In the genomic region with DNA sequence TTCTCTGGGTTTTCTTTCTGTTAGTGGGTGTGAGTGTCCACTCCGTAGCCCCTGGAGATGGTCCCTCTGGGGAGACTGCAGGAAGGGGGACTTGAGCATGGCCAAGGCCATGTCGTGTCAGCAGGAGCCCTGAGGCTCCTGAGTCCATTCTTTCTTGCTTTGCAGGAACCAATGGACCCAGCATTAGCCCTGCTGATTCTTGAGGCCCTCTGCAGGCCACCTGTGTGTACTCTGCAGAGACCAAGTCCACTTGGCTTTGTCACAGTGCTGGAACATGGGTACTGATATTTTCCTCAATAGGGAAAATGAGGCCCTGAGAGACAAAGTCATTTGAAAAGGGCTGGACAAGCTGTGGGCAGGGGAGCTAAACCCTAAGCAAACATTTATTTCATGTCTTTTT, we compare ENCODE assay signal across 25 mouse cellular contexts. TPM values are rescaled to one million over a fixed set of nuclear protein-coding genes. Genes with fewer than 3 reads are reported as not detected.
DNase-seq lines count a peak whose midpoint lies in the region; ATAC-seq and TF ChIP-seq lines count a peak whose summit lies in the region.
"Had no signal": no experiment of that assay in that cellular context is flagged by ENCODE, and none has a peak within 500 bp of the region (broad histone marks: within the 10 kb centered on the region; RNA-seq: fewer than 3 reads in every experiment).

No protein-coding gene starts in this region.

- no peak for TF ChIP-seq POLR2A in heart, adult 2 months (IDR thresholded peaks at IDR 0.05; ENCODE audit: insufficient read depth, low read depth, low read length)
- TF ChIP-seq POLR2A in liver, adult 2 months (IDR thresholded peaks at IDR 0.05; ENCODE audit: extremely low read depth, insufficient read depth, low read length) = no peak
- no peak; the same call in 1 of the 2 replicates for TF ChIP-seq POLR2A in CH12.LX (IDR thresholded peaks at IDR 0.05; ENCODE audit: low read depth, low read length)
- no peak for TF ChIP-seq POLR2A in small intestine, adult 2 months (IDR thresholded peaks at IDR 0.05; ENCODE audit: low read depth, low read length)

- no peak for TF ChIP-seq EP300 in heart, adult 2 months (IDR thresholded peaks at IDR 0.05; ENCODE audit: insufficient read depth, low read depth, low read length)
- no peak for TF ChIP-seq EP300 in CH12.LX (IDR thresholded peaks at IDR 0.05; ENCODE audit: low read length)

- intact Hi-C loops in heart, adult 2 months (cut with DNase I) = no loop called here

- H3K9ac ChIP-seq in heart, adult 2 months (ENCODE audit: low read depth, low read length) = no peak overlapping the region
- no peak overlapping the region for H3K9ac ChIP-seq in liver, adult 2 months (ENCODE audit: low read depth, low read length)
- no peak overlapping the region; the same call in 1 of the 2 replicates for H3K9ac ChIP-seq in CH12.LX (ENCODE audit: insufficient read depth, low read depth)
- H3K9ac ChIP-seq in midbrain, embryonic 11.5 days (ENCODE audit: low read length) = no peak overlapping the region
- H3K9ac ChIP-seq: hindbrain, embryonic 12.5 days; liver, embryonic 13.5 days; lung, embryonic 15.5 days; midbrain, embryonic 12.5 days; neural tube, embryonic 15.5 days had no signal

- H3K27me3 ChIP-seq in heart, adult 2 months (ENCODE audit: control insufficient read depth, insufficient read depth, low read length) = no peaks in the 10 kb centered on the region
- H3K27me3 ChIP-seq in heart, embryonic 10.5 days (ENCODE audit: insufficient read depth, poor library complexity, severe bottlenecking) = no peaks in the 10 kb centered on the region
- no peaks in the 10 kb centered on the region for H3K27me3 ChIP-seq in liver, adult 2 months (ENCODE audit: control insufficient read depth, insufficient read depth, low read length)
- H3K27me3 ChIP-seq in CH12.LX (replicated peaks) = no peaks in the 10 kb centered on the region
- H3K27me3 ChIP-seq in small intestine, adult 2 months (ENCODE audit: control insufficient read depth, insufficient read depth, low read length) = no peaks in the 10 kb centered on the region
- peaks cover 5% of the 10 kb centered on the region; the same call in 1 of the 2 replicates for H3K27me3 ChIP-seq in midbrain, embryonic 11.5 days (ENCODE audit: control insufficient read depth, insufficient read depth, low read length)
- H3K27me3 ChIP-seq: hindbrain, embryonic 12.5 days; lung, embryonic 15.5 days; neural tube, embryonic 15.5 days had no signal

- peak overlapping the region; percentile 86 for H3K4me2 ChIP-seq in CH12.LX (ENCODE audit: insufficient read depth, low read depth, poor library complexity, severe bottlenecking)
- no peak overlapping the region for H3K4me2 ChIP-seq in midbrain, embryonic 11.5 days
- H3K4me2 ChIP-seq: hindbrain, embryonic 12.5 days; liver, embryonic 13.5 days; lung, embryonic 15.5 days; midbrain, embryonic 12.5 days; neural tube, embryonic 15.5 days had no signal

- no peaks in the 10 kb centered on the region for H3K79me2 ChIP-seq in heart, adult 2 months (replicated peaks; ENCODE audit: control insufficient read depth, insufficient read depth, low read length)
- H3K79me2 ChIP-seq in liver, adult 2 months (ENCODE audit: control insufficient read depth, insufficient read depth, low read length) = no peaks in the 10 kb centered on the region
- no peaks in the 10 kb centered on the region for H3K79me2 ChIP-seq in CH12.LX (replicated peaks; ENCODE audit: control insufficient read depth, extremely low read depth, insufficient read depth, poor library complexity, severe bottlenecking)

- peak; percentile 43 for TF ChIP-seq CTCF in heart, adult 2 months (IDR thresholded peaks at IDR 0.05)
- TF ChIP-seq CTCF in liver, adult 2 months (IDR thresholded peaks at IDR 0.05; ENCODE audit: low read depth, low read length) = peak; percentile 41
- TF ChIP-seq CTCF in CH12.LX (conservative IDR thresholded peaks at IDR 0.05 in 1 of 2, IDR thresholded peaks at IDR 0.05 in 1 of 2; ENCODE audit: low read depth in 2 of 2, low read length in 2 of 2) = peak in 1 of 2 experiments; percentile 56; a peak in 2 of 4 replicates
- peak; percentile 43; the same call in 1 of the 2 replicates for TF ChIP-seq CTCF in small intestine, adult 2 months (IDR thresholded peaks at IDR 0.05; ENCODE audit: extremely low read depth, insufficient read length, insufficient replicate concordance, low read depth, low read length)

- no peak for ATAC-seq in midbrain, embryonic 11.5 days (ENCODE audit: low FRiP score)
- ATAC-seq: forebrain, embryonic 16.5 days had no signal

- no peaks in the 10 kb centered on the region for H3K4me1 ChIP-seq in heart, adult 2 months (ENCODE audit: control insufficient read depth, insufficient read depth, low read length)
- H3K4me1 ChIP-seq in heart, embryonic 10.5 days = 0 out of 2 replicates have a peak, but pooled peaks cover 2% of the 10 kb centered on the region
- no peaks in the 10 kb centered on the region; the same call in 1 of the 2 replicates for H3K4me1 ChIP-seq in liver, adult 2 months (ENCODE audit: control insufficient read depth, insufficient read depth, low read length)
- peaks cover 37 to 47% of the 10 kb centered on the region in 2 experiments for H3K4me1 ChIP-seq in CH12.LX (ENCODE audit: control insufficient read depth in 1 of 2, insufficient read depth in 2 of 2)
- H3K4me1 ChIP-seq in small intestine, adult 2 months (ENCODE audit: control insufficient read depth, insufficient read depth, insufficient read length, low read length) = peaks cover 42% of the 10 kb centered on the region
- H3K4me1 ChIP-seq in midbrain, embryonic 11.5 days (ENCODE audit: control insufficient read depth, insufficient read depth, low read length) = peaks cover 9% of the 10 kb centered on the region; the same call in 1 of the 2 replicates
- H3K4me1 ChIP-seq: hindbrain, embryonic 12.5 days; lung, embryonic 15.5 days; midbrain, embryonic 12.5 days; neural tube, embryonic 15.5 days had no signal

- TF ChIP-seq RAD21 in CH12.LX (IDR thresholded peaks at IDR 0.05; ENCODE audit: low read depth, low read length) = peak; percentile 29

- H3K9me3 ChIP-seq in heart, embryonic 10.5 days = no peaks in the 10 kb centered on the region
- no peaks in the 10 kb centered on the region for H3K9me3 ChIP-seq in CH12.LX (replicated peaks; ENCODE audit: low read length)
- H3K9me3 ChIP-seq in midbrain, embryonic 11.5 days (ENCODE audit: control insufficient read depth, low read length) = no peaks in the 10 kb centered on the region
- H3K9me3 ChIP-seq: embryonic facial prominence, embryonic 10.5 days; G1E; hindbrain, embryonic 12.5 days; limb, embryonic 10.5 days; liver, embryonic 13.5 days; lung, embryonic 15.5 days; midbrain, embryonic 12.5 days; neural tube, embryonic 15.5 days had no signal

- H3K36me3 ChIP-seq in heart, adult 2 months (ENCODE audit: control insufficient read depth, insufficient read depth, low read length) = no peaks in the 10 kb centered on the region
- H3K36me3 ChIP-seq in heart, embryonic 10.5 days = peaks cover 6% of the 10 kb centered on the region
- H3K36me3 ChIP-seq in liver, adult 2 months (ENCODE audit: control insufficient read depth, insufficient read depth, low read length) = no peaks in the 10 kb centered on the region
- H3K36me3 ChIP-seq in CH12.LX (replicated peaks in 1 of 2; ENCODE audit: control insufficient read depth in 1 of 2, insufficient read depth in 1 of 2, low read length in 1 of 2) = peaks cover 4 to 10% of the 10 kb centered on the region in 2 experiments
- H3K36me3 ChIP-seq in small intestine, adult 2 months (ENCODE audit: control insufficient read depth, insufficient read depth, low read length) = no peaks in the 10 kb centered on the region
- H3K36me3 ChIP-seq in midbrain, embryonic 11.5 days (ENCODE audit: control insufficient read depth, insufficient read depth, low read length) = no peaks in the 10 kb centered on the region
- H3K36me3 ChIP-seq: embryonic facial prominence, embryonic 10.5 days; G1E; hindbrain, embryonic 12.5 days; limb, embryonic 10.5 days; liver, embryonic 13.5 days; lung, embryonic 15.5 days; midbrain, embryonic 12.5 days; neural tube, embryonic 15.5 days had no signal

- dilution Hi-C loops in CH12.LX (cut with MboI; ENCODE audit: extremely low pct_ligation_motif_present, extremely low pct_unique_long_range_greater_than_20kb, low sequenced_read_pairs) = no loop called here

- no peak for DNase-seq in heart, adult 2 months
- no peak for DNase-seq in heart, embryonic 10.5 days (ENCODE audit: low spot score)
- no peak for DNase-seq in liver, adult 2 months (ENCODE audit: extremely low read depth, low read depth, low spot score)
- no peak for DNase-seq in liver
- DNase-seq in CH12.LX (ENCODE audit: extremely low read depth) = peak; percentile 58
- no peak for DNase-seq in midbrain, embryonic 11.5 days (ENCODE audit: low spot score, missing footprints)
- no peak for DNase-seq in embryo, embryonic 10 days (ENCODE audit: low spot score)
- DNase-seq: adrenal gland, adult 8-10 months; cerebellum, adult 2 months; cerebellum, postnatal 36 days; gastrocnemius, postnatal 14 days; heart, adult 18-20 months; liver, embryonic 13.5 days; right cerebral cortex, adult 18-20 months; right cerebral cortex, postnatal 4 days had no signal

- 48% methylated on average over 2 of the region's 2 CpGs for WGBS in heart, adult 2 months
- WGBS in heart, embryonic 10.5 days = 70% methylated on average over 2 of the region's 2 CpGs
- 76% methylated on average over 2 of the region's 2 CpGs for WGBS in liver, adult 2 months
- WGBS in small intestine, adult 2 months = 71% methylated on average over 2 of the region's 2 CpGs
- 51% methylated on average over 2 of the region's 2 CpGs for WGBS in midbrain, embryonic 11.5 days

- no peak overlapping the region for H3K27ac ChIP-seq in heart, adult 2 months
- H3K27ac ChIP-seq in heart, embryonic 10.5 days = no peak overlapping the region
- H3K27ac ChIP-seq in liver, adult 2 months (replicated peaks; ENCODE audit: insufficient read depth, low read depth, low read length) = no peak overlapping the region
- peak overlapping the region; percentile 68 for H3K27ac ChIP-seq in CH12.LX (ENCODE audit: insufficient read depth, low read depth)
- peak overlapping the region; percentile 75 for H3K27ac ChIP-seq in small intestine, adult 2 months (ENCODE audit: insufficient read depth, low read depth, low read length)
- H3K27ac ChIP-seq in midbrain, embryonic 11.5 days (ENCODE audit: low read depth, low read length) = no peak overlapping the region
- H3K27ac ChIP-seq: embryonic facial prominence, embryonic 10.5 days; hindbrain, embryonic 12.5 days; limb, embryonic 10.5 days; liver, embryonic 13.5 days; lung, embryonic 15.5 days; macrophage; midbrain, embryonic 12.5 days; neural tube, embryonic 15.5 days had no signal

- in situ Hi-C loops in CH12.LX (cut with MboI; ENCODE audit: low pct_ligation_motif_present, low pct_unique_long_range_greater_than_20kb, low sequenced_read_pairs) = no loop called here

- H3K4me3 ChIP-seq in heart, adult 2 months = no peak overlapping the region
- no peak overlapping the region for H3K4me3 ChIP-seq in heart, embryonic 10.5 days
- H3K4me3 ChIP-seq in liver, adult 2 months (ENCODE audit: insufficient read depth, low read depth, low read length) = no peak overlapping the region
- peak overlapping the region in 1 of 3 experiments; percentile 31 for H3K4me3 ChIP-seq in CH12.LX (replicated peaks in 1 of 3; ENCODE audit: low read depth in 2 of 3, low read length in 2 of 3, poor library complexity in 1 of 3)
- no peak overlapping the region for H3K4me3 ChIP-seq in small intestine, adult 2 months (ENCODE audit: low read depth, low read length)
- no peak overlapping the region for H3K4me3 ChIP-seq in midbrain, embryonic 11.5 days (ENCODE audit: low read depth, low read length)
- H3K4me3 ChIP-seq: embryonic facial prominence, embryonic 10.5 days; hindbrain, embryonic 12.5 days; limb, embryonic 10.5 days; liver, embryonic 13.5 days; lung, embryonic 15.5 days; midbrain, embryonic 12.5 days; neural tube, embryonic 15.5 days had no signal

RNA-seq across cellular contexts. Expression of a gene that starts 21.5 kb away (rescaled TPM):
- 10 to 100 TPM; 21.1 to 22.9 TPM for total RNA-seq in heart, adult 2 months (2021)
- 4.2 and 8.0 TPM in 2 replicates for polyA plus RNA-seq in heart, adult 2 months (2012; rRNA removed)
- polyA plus RNA-seq in heart, embryonic 10.5 days (2016; fragmentation: Nextera tagmentation; extraction: Ambion mirVana) = 31.4 and 35.0 TPM in 2 replicates
- 89.5 and 92.5 TPM in 2 replicates for total RNA-seq in liver, adult 2 months (2014; rRNA removed)
- 16.4 and 17.8 TPM in 2 replicates for polyA plus RNA-seq in liver, adult 2 months (2012; rRNA removed)
- 21.0 and 26.3 TPM in 2 replicates for total RNA-seq in CH12.LX (2012; rRNA removed)
- 24.3 and 24.4 TPM in 2 replicates for total RNA-seq in CH12.LX (2014; rRNA removed)
- polyA plus RNA-seq in CH12.LX (2012; ENCODE audit: insufficient read length, low read depth) = 37.9 and 39.0 TPM in 2 replicates
- polyA plus RNA-seq in small intestine, adult 2 months (2012; rRNA removed) = 1.9 and 3.8 TPM in 2 replicates
- polyA plus RNA-seq in midbrain, embryonic 11.5 days (2014; fragmentation: Nextera tagmentation; extraction: Ambion mirVana) = 61.9 and 65.7 TPM in 2 replicates

Comparison
In these comparisons a context has a peak if more than half of its experiments do, and no peak if none do; other contexts are left out.
1. H3K27ac ChIP-seq: peak in CH12.LX (single experiment) and small intestine, adult 2 months (single experiment); none in heart, adult 2 months (single experiment), heart, embryonic 10.5 days (single experiment), liver, adult 2 months (single experiment) and midbrain, embryonic 11.5 days (single experiment).